Mouse (Mus musculus): ENCODE measurements around the gene Ublcp1. TPM values are rescaled to one million over a fixed set of nuclear protein-coding genes. Genes with fewer than 3 reads are reported as not detected.

The Ublcp1 gene
- total RNA-seq, 1 experiment, result 22.2 TPM

- no peak for TF ChIP-seq MAFK (IDR thresholded peaks at IDR 0.05; ENCODE audit: insufficient read depth, low read depth, low read length)
- no peak for TF ChIP-seq HCFC1 (IDR thresholded peaks at IDR 0.05; ENCODE audit: borderline replicate concordance, insufficient read depth, low read length)
- no peak for TF ChIP-seq ZNF384 (IDR thresholded peaks at IDR 0.05; ENCODE audit: low read depth, low read length)
- TF ChIP-seq ZC3H11A (IDR thresholded peaks at IDR 0.05; ENCODE audit: borderline replicate concordance, low read depth, low read length), result no peak
- TF ChIP-seq CHD2 (IDR thresholded peaks at IDR 0.05; ENCODE audit: low read depth, low read length), result no peak
- Histone ChIP-seq H3K4me1 (ENCODE audit: control insufficient read depth in 2 of 2, insufficient read depth in 2 of 2, low read length in 2 of 2, poor library complexity in 1 of 2) (no peaks in the 10 kb centered on the region), H3K9me3 (ENCODE audit: control insufficient read depth, insufficient read depth, low read depth, low read length) (no peaks in the 10 kb centered on the region), H3K9ac (ENCODE audit: insufficient read depth, low read depth, low read length, poor library complexity, severe bottlenecking) (no peak overlapping the region), H3K36me3 (ENCODE audit: control insufficient read depth, insufficient read depth, low read length, poor library complexity, severe bottlenecking) (no peaks in the 10 kb centered on the region), H3K4me3 (ENCODE audit: insufficient read depth in 1 of 2, low read depth in 1 of 2, low read length in 2 of 2, poor library complexity in 1 of 2, severe bottlenecking in 1 of 2) (no peak overlapping the region), H3K27ac (ENCODE audit: insufficient read depth, low read depth, low read length, poor library complexity, severe bottlenecking) (no peak overlapping the region)
- in situ Hi-C loops (cut with MboI; ENCODE audit: low sequenced_read_pairs in 2 of 2, unreplicated experiment in 2 of 2), result no loop called here
- DNase-seq (ENCODE audit: low read depth, low spot score), result no peak
These were observed 28.3 kb upstream of the Ublcp1 start for GRCm38 (mm10) chr11:44498412-44499272.

DNA sequence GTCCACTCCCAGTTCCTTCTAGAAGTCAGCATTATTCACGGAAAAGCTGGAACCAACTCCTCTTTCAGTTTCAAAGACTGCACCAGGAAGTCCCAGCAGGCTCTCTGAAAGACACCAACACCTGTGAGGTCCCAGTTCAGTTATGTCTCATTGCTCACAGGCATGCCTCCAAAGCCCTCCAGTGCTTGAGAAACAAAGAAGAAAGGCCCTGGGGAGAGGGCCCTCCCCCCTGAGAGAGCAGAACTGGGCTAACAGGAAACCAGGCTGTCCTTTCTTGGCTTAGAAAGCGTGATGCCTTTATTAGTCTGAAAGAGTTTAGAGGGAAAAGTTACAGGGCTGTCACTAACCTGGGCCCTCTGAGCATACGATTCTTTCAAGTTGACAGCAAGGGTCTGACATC, 25.9 kb upstream of the Ublcp1 start:
- H3K4me1 ChIP-seq (ENCODE audit: control insufficient read depth in 2 of 2, insufficient read depth in 2 of 2, low read length in 2 of 2, poor library complexity in 1 of 2), result no peaks in the 10 kb centered on the region
- H3K27ac ChIP-seq (ENCODE audit: insufficient read depth, low read depth, low read length, poor library complexity, severe bottlenecking), result no peak overlapping the region
- no peak overlapping the region for H3K9ac ChIP-seq (ENCODE audit: insufficient read depth, low read depth, low read length, poor library complexity, severe bottlenecking)
- H3K4me3 ChIP-seq (ENCODE audit: insufficient read depth in 1 of 2, low read depth in 1 of 2, low read length in 2 of 2, poor library complexity in 1 of 2, severe bottlenecking in 1 of 2), result no peak overlapping the region
- H3K36me3 ChIP-seq (ENCODE audit: control insufficient read depth, insufficient read depth, low read length, poor library complexity, severe bottlenecking), result no peaks in the 10 kb centered on the region
- no peak for DNase-seq (ENCODE audit: low read depth, low spot score)
- in situ Hi-C loops (cut with MboI; ENCODE audit: low sequenced_read_pairs in 2 of 2, unreplicated experiment in 2 of 2), result no loop called here
- no peaks in the 10 kb centered on the region for H3K9me3 ChIP-seq (ENCODE audit: control insufficient read depth, insufficient read depth, low read depth, low read length)
- TF ChIP-seq MAFK (IDR thresholded peaks at IDR 0.05; ENCODE audit: insufficient read depth, low read depth, low read length) (no peak), ZNF384 (IDR thresholded peaks at IDR 0.05; ENCODE audit: low read depth, low read length) (no peak)

GRCm38 (mm10) chr11:44494643-44495323, 24.5 kb upstream of the Ublcp1 start:
- no peaks in the 10 kb centered on the region for H3K9me3 ChIP-seq (ENCODE audit: control insufficient read depth, insufficient read depth, low read depth, low read length)
- no peak for DNase-seq (ENCODE audit: low read depth, low spot score)
- in situ Hi-C loops (cut with MboI; ENCODE audit: low sequenced_read_pairs in 2 of 2, unreplicated experiment in 2 of 2), result no loop called here

DNA sequence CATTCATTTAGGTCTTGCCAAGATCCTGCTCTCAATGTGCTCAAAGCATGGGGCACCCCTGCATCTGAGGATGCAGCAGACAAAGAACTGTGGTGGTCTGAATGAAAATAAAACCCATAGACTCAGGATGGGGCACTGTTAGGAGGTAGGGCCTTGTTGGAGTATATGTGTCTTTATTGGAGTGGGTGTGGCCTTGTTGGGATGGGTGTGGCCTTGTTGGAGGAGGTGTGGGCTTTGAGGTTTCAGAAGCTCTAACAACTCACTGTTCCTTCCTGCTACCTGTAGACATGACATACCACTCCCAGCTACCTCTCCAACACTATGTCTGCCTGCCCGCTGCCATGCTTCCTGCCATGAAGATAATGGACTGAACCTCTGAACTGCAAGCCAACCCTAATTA, 18.8 kb upstream of the Ublcp1 start:
- in situ Hi-C loops (cut with MboI; ENCODE audit: low sequenced_read_pairs in 2 of 2, unreplicated experiment in 2 of 2), result no loop called here
- H3K9me3 ChIP-seq (ENCODE audit: control insufficient read depth, insufficient read depth, low read depth, low read length), result no peaks in the 10 kb centered on the region
- TF ChIP-seq CHD2 (IDR thresholded peaks at IDR 0.05; ENCODE audit: low read depth, low read length) (no peak), ZNF384 (IDR thresholded peaks at IDR 0.05; ENCODE audit: low read depth, low read length) (no peak), ZC3H11A (IDR thresholded peaks at IDR 0.05; ENCODE audit: borderline replicate concordance, low read depth, low read length) (no peak), HCFC1 (IDR thresholded peaks at IDR 0.05; ENCODE audit: borderline replicate concordance, insufficient read depth, low read length) (no peak), MAFK (IDR thresholded peaks at IDR 0.05; ENCODE audit: insufficient read depth, low read depth, low read length) (no peak)
- DNase-seq (ENCODE audit: low read depth, low spot score), result no peak
- no peak overlapping the region for H3K4me3 ChIP-seq (ENCODE audit: insufficient read depth in 1 of 2, low read depth in 1 of 2, low read length in 2 of 2, poor library complexity in 1 of 2, severe bottlenecking in 1 of 2)
- no peaks in the 10 kb centered on the region for H3K36me3 ChIP-seq (ENCODE audit: control insufficient read depth, insufficient read depth, low read length, poor library complexity, severe bottlenecking)
- no peaks in the 10 kb centered on the region; a peak in 1 of 4 replicates for H3K4me1 ChIP-seq (ENCODE audit: control insufficient read depth in 2 of 2, insufficient read depth in 2 of 2, low read length in 2 of 2, poor library complexity in 1 of 2)
- H3K27ac ChIP-seq (ENCODE audit: insufficient read depth, low read depth, low read length, poor library complexity, severe bottlenecking), result no peak overlapping the region
- H3K9ac ChIP-seq (ENCODE audit: insufficient read depth, low read depth, low read length, poor library complexity, severe bottlenecking), result no peak overlapping the region

More at GRCm38 (mm10) chr11:44494643-44495323, 24.5 kb upstream of the Ublcp1 start:
- no peak overlapping the region for H3K4me3 ChIP-seq (ENCODE audit: insufficient read depth in 1 of 2, low read depth in 1 of 2, low read length in 2 of 2, poor library complexity in 1 of 2, severe bottlenecking in 1 of 2)
- H3K4me1 ChIP-seq (ENCODE audit: control insufficient read depth in 2 of 2, insufficient read depth in 2 of 2, low read length in 2 of 2, poor library complexity in 1 of 2), result no peaks in the 10 kb centered on the region
- TF ChIP-seq ZC3H11A (IDR thresholded peaks at IDR 0.05; ENCODE audit: borderline replicate concordance, low read depth, low read length), result no peak
- no peak for TF ChIP-seq HCFC1 (IDR thresholded peaks at IDR 0.05; ENCODE audit: borderline replicate concordance, insufficient read depth, low read length)
- no peak for TF ChIP-seq CHD2 (IDR thresholded peaks at IDR 0.05; ENCODE audit: low read depth, low read length)
- no peak for TF ChIP-seq MAFK (IDR thresholded peaks at IDR 0.05; ENCODE audit: insufficient read depth, low read depth, low read length)
- TF ChIP-seq ZNF384 (IDR thresholded peaks at IDR 0.05; ENCODE audit: low read depth, low read length), result no peak
- no peaks in the 10 kb centered on the region for H3K36me3 ChIP-seq (ENCODE audit: control insufficient read depth, insufficient read depth, low read length, poor library complexity, severe bottlenecking)
- no peak overlapping the region for H3K9ac ChIP-seq (ENCODE audit: insufficient read depth, low read depth, low read length, poor library complexity, severe bottlenecking)
- no peak overlapping the region for H3K27ac ChIP-seq (ENCODE audit: insufficient read depth, low read depth, low read length, poor library complexity, severe bottlenecking)

Data from ES-E14 (cell line).